Mouse (Mus musculus): ENCODE data around the gene Tbc1d10c.

GRCm38 (mm10) chr19:4169378-4169784, 21.7 kb downstream of the Tbc1d10c start:
- TF ChIP-seq CTCF (IDR thresholded peaks at IDR 0.05; ENCODE audit: extremely low read depth, insufficient read length, insufficient replicate concordance, low read depth, low read length) = peak; percentile 83
- TF ChIP-seq POLR2A (IDR thresholded peaks at IDR 0.05; ENCODE audit: low read depth, low read length) = peak; percentile 92
